26 mouse cellular contexts compared by ENCODE assay signal in the genomic region with DNA sequence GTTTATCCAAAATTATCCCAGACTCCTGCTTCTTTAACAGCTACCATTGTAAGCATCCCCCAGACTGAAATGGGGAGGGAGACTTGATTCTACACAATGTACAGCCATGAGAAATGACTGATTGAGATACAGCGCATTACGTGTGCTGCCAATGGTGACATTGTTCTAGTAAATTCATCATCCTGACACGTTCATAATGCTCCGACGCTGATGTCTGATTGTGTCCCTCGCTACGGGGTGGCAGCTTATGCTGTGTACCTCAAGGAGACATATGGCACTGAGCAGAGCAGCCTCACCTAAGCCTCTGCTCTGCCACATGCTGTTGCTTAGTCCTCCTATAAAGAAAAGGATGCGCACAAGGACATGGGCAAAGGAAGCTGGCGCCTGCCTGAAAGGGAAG.
DNase-seq lines count a peak whose midpoint lies in the region; ATAC-seq and TF ChIP-seq lines count a peak whose summit lies in the region.
"Had no signal": no experiment of that assay in that cellular context is flagged by ENCODE, and none has a peak within 500 bp of the region (broad histone marks: within the 10 kb centered on the region; RNA-seq: fewer than 3 reads in every experiment).

No protein-coding gene starts in this region.

- no peak overlapping the region for H3K4me2 ChIP-seq in midbrain, postnatal 0 days (ENCODE audit: low read depth, low read length, poor library complexity, severe bottlenecking)
- no peak overlapping the region for H3K4me2 ChIP-seq in midbrain, embryonic 14.5 days (ENCODE audit: low read length)
- no peak overlapping the region for H3K4me2 ChIP-seq in hindbrain, embryonic 16.5 days (ENCODE audit: low read length)
- H3K4me2 ChIP-seq in neural tube, embryonic 14.5 days (ENCODE audit: low read depth, low read length): no peak overlapping the region
- H3K4me2 ChIP-seq: heart, embryonic 15.5 days; limb, embryonic 12.5 days; liver, embryonic 15.5 days; lung, embryonic 14.5 days; midbrain, embryonic 13.5 days had no signal

- 0 out of 2 replicates have a peak, but pooled peaks cover 4% of the 10 kb centered on the region for H3K4me1 ChIP-seq in midbrain, postnatal 0 days (ENCODE audit: insufficient read depth, low read length)
- peaks cover 6% of the 10 kb centered on the region; the same call in 1 of the 2 replicates for H3K4me1 ChIP-seq in midbrain, embryonic 14.5 days (ENCODE audit: control insufficient read depth, insufficient read depth, low read length)
- H3K4me1 ChIP-seq in hindbrain, embryonic 16.5 days (ENCODE audit: control insufficient read depth, insufficient read depth, low read depth, low read length): peaks cover 9% of the 10 kb centered on the region
- H3K4me1 ChIP-seq in neural tube, embryonic 14.5 days (ENCODE audit: control insufficient read depth, insufficient read depth, low read length): 0 out of 2 replicates have a peak, but pooled peaks cover 4% of the 10 kb centered on the region
- H3K4me1 ChIP-seq: heart, embryonic 15.5 days; limb, embryonic 12.5 days; liver, embryonic 15.5 days had no signal

- no peaks in the 10 kb centered on the region for H3K9me3 ChIP-seq in midbrain, postnatal 0 days (ENCODE audit: low read length)
- no peaks in the 10 kb centered on the region for H3K9me3 ChIP-seq in midbrain, embryonic 14.5 days (ENCODE audit: control insufficient read depth, low read length)
- no peaks in the 10 kb centered on the region for H3K9me3 ChIP-seq in hindbrain, embryonic 16.5 days (ENCODE audit: control insufficient read depth, low read length)
- H3K9me3 ChIP-seq in neural tube, embryonic 14.5 days (ENCODE audit: control insufficient read depth, low read length): no peaks in the 10 kb centered on the region
- H3K9me3 ChIP-seq: heart, embryonic 15.5 days; limb, embryonic 12.5 days; liver, embryonic 15.5 days; midbrain, embryonic 13.5 days had no signal

- no peaks in the 10 kb centered on the region for H3K27me3 ChIP-seq in midbrain, postnatal 0 days (ENCODE audit: insufficient read depth, low read length)
- no peaks in the 10 kb centered on the region for H3K27me3 ChIP-seq in midbrain, embryonic 14.5 days (ENCODE audit: control insufficient read depth, insufficient read depth, low read length)
- H3K27me3 ChIP-seq in hindbrain, embryonic 16.5 days (replicated peaks; ENCODE audit: control insufficient read depth, insufficient read depth, low read length): no peaks in the 10 kb centered on the region
- no peaks in the 10 kb centered on the region for H3K27me3 ChIP-seq in neural tube, embryonic 14.5 days (ENCODE audit: control insufficient read depth, insufficient read depth, low read length)
- H3K27me3 ChIP-seq: heart, embryonic 15.5 days; limb, embryonic 12.5 days; liver, embryonic 15.5 days; midbrain, embryonic 13.5 days had no signal

- no peak for ATAC-seq in midbrain, postnatal 0 days (ENCODE audit: low FRiP score)
- no peak for ATAC-seq in midbrain, embryonic 14.5 days (ENCODE audit: low FRiP score, low TSS enrichment)
- peak; percentile 82 for ATAC-seq in hindbrain, embryonic 16.5 days
- peak; percentile 63; the same call in 1 of the 2 replicates for ATAC-seq in neural tube, embryonic 14.5 days (ENCODE audit: low read depth)
- ATAC-seq: forebrain, embryonic 14.5 days; inflammation-experienced regulatory T-cells, adult 6 months; midbrain, embryonic 13.5 days; Patski had no signal

- 71% methylated on average over 9 of the region's 9 CpGs for WGBS in midbrain, postnatal 0 days
- WGBS in midbrain, embryonic 14.5 days: 74% methylated on average over 9 of the region's 9 CpGs
- 39% methylated on average over 9 of the region's 9 CpGs for WGBS in hindbrain, embryonic 16.5 days
- 27% methylated on average over 9 of the region's 9 CpGs for WGBS in neural tube, embryonic 14.5 days

- H3K4me3 ChIP-seq in midbrain, postnatal 0 days (ENCODE audit: low read depth, low read length): no peak overlapping the region
- no peak overlapping the region for H3K4me3 ChIP-seq in midbrain, embryonic 14.5 days (replicated peaks; ENCODE audit: low read depth, low read length)
- H3K4me3 ChIP-seq in hindbrain, embryonic 16.5 days (ENCODE audit: low read length): no peak overlapping the region
- H3K4me3 ChIP-seq in neural tube, embryonic 14.5 days (ENCODE audit: low read depth, low read length): no peak overlapping the region
- H3K4me3 ChIP-seq: gastrocnemius, adult 2 months; heart, embryonic 15.5 days; layer of hippocampus, adult 2 months; left cerebral cortex, adult 2 months; limb, embryonic 12.5 days; liver, embryonic 15.5 days; midbrain, embryonic 13.5 days had no signal

- no peak overlapping the region for H3K9ac ChIP-seq in midbrain, postnatal 0 days (replicated peaks; ENCODE audit: low read length, poor library complexity, severe bottlenecking)
- no peak overlapping the region for H3K9ac ChIP-seq in midbrain, embryonic 14.5 days (replicated peaks; ENCODE audit: low read length)
- H3K9ac ChIP-seq in hindbrain, embryonic 16.5 days (ENCODE audit: low read depth, low read length): no peak overlapping the region
- no peak overlapping the region for H3K9ac ChIP-seq in neural tube, embryonic 14.5 days (replicated peaks; ENCODE audit: low read depth, low read length)
- H3K9ac ChIP-seq: heart, embryonic 15.5 days; limb, embryonic 12.5 days; liver, embryonic 15.5 days; lung, embryonic 14.5 days; midbrain, embryonic 13.5 days had no signal

- DNase-seq in embryo, embryonic 10.5 days (ENCODE audit: low spot score): peak; percentile 29
- DNase-seq in embryo, embryonic 10 days (ENCODE audit: low spot score): no peak
- DNase-seq in midbrain, postnatal 0 days (ENCODE audit: low spot score): peak; percentile 38
- no peak for DNase-seq in midbrain, embryonic 14.5 days
- DNase-seq in spleen, postnatal 14 days (ENCODE audit: low spot score in 2 of 2): no peak
- DNase-seq in adrenal gland, postnatal 10 days: no peak
- DNase-seq: cerebellum, adult 2 months; cerebellum, postnatal 14 days; gastrocnemius, adult 2 months; kidney, adult 11 months; kidney, postnatal 36 days; lung, embryonic 14.5 days; right cerebral cortex, postnatal 25 days; thymus, postnatal 14 days had no signal

- no peak overlapping the region for H3K27ac ChIP-seq in midbrain, postnatal 0 days (ENCODE audit: low read depth, low read length)
- H3K27ac ChIP-seq in midbrain, embryonic 14.5 days (replicated peaks; ENCODE audit: low read depth, low read length): no peak overlapping the region
- H3K27ac ChIP-seq in hindbrain, embryonic 16.5 days (ENCODE audit: low read depth, low read length): no peak overlapping the region
- H3K27ac ChIP-seq in neural tube, embryonic 14.5 days (ENCODE audit: low read depth, low read length): no peak overlapping the region
- H3K27ac ChIP-seq: gastrocnemius, adult 2 months; heart, embryonic 15.5 days; layer of hippocampus, adult 2 months; left cerebral cortex, adult 2 months; limb, embryonic 12.5 days; liver, embryonic 15.5 days; midbrain, embryonic 13.5 days had no signal

- no peak for TF ChIP-seq CTCF in midbrain, postnatal 0 days (IDR thresholded peaks at IDR 0.05)

- no peaks in the 10 kb centered on the region for H3K36me3 ChIP-seq in midbrain, postnatal 0 days (ENCODE audit: insufficient read depth, low read length)
- no peaks in the 10 kb centered on the region for H3K36me3 ChIP-seq in midbrain, embryonic 14.5 days (ENCODE audit: control insufficient read depth, insufficient read depth, low read length)
- H3K36me3 ChIP-seq in hindbrain, embryonic 16.5 days (ENCODE audit: control insufficient read depth, insufficient read depth, low read length): no peaks in the 10 kb centered on the region
- H3K36me3 ChIP-seq in neural tube, embryonic 14.5 days (ENCODE audit: control insufficient read depth, insufficient read depth, low read length): no peaks in the 10 kb centered on the region
- H3K36me3 ChIP-seq: G1E; heart, embryonic 15.5 days; limb, embryonic 12.5 days; liver, embryonic 15.5 days; midbrain, embryonic 13.5 days had no signal

Comparison
In these comparisons a context has a peak if more than half of its experiments do, and no peak if none do; other contexts are left out.
1. DNase-seq: peak in embryo, embryonic 10.5 days (single experiment) and midbrain, postnatal 0 days (single experiment); none in embryo, embryonic 10 days (single experiment), midbrain, embryonic 14.5 days (single experiment), spleen, postnatal 14 days (0 of 2) and adrenal gland, postnatal 10 days (single experiment).
2. ATAC-seq: peak in hindbrain, embryonic 16.5 days (single experiment) and neural tube, embryonic 14.5 days (single experiment); none in midbrain, postnatal 0 days (single experiment) and midbrain, embryonic 14.5 days (single experiment).